Mouse (Mus musculus) stomach, embryonic 16.5 days (tissue): Measurements from ENCODE around the gene Zcchc10. TPM values are rescaled to one million over a fixed set of nuclear protein-coding genes. Genes with fewer than 3 reads are reported as not detected.
A peak's percentile ranks its signal among the peaks of the same experiment; 100 is the strongest.
"Not testable (repeated sequence)": the region's sequence is repeated elsewhere in the genome, so short reads cannot be mapped to it uniquely, and the experiment has no call there.

Experiments
- ATAC-seq: fragments of 200-750 bp; cut with Nextera tagmentation; 2 replicates; pipeline ENCODE4 v1.8.0; 2017; ENCODE audit warnings: moderate number of reproducible peaks, moderate TSS enrichment; ENCODE audit not compliant: insufficient read depth, low FRiP score
- H3K27ac ChIP-seq: fragments of 300-500 bp; sonication (generic); 2 replicates; pipeline ENCODE4 v1.5.1; 2014; ENCODE audit warnings: low read length
- H3K27me3 ChIP-seq: fragments of 300-500 bp; sonication (generic); 2 replicates; pipeline ENCODE4 v1.6.1; 2014; ENCODE audit warnings: low read length, control low read depth, mixed read lengths; ENCODE audit not compliant: control insufficient read depth, insufficient read depth
- H3K36me3 ChIP-seq: fragments of 300-500 bp; sonication (generic); 2 replicates; pipeline ENCODE4 v1.6.1; 2014; ENCODE audit warnings: low read length; ENCODE audit not compliant: control insufficient read depth, insufficient read depth
- H3K4me1 ChIP-seq: fragments of 300-500 bp; sonication (generic); 2 replicates; pipeline ENCODE4 v1.6.1; 2014; ENCODE audit warnings: low read length, control low read depth, mixed read lengths; ENCODE audit not compliant: control insufficient read depth, insufficient read depth
- H3K4me2 ChIP-seq: fragments of 300-500 bp; sonication (generic); 2 replicates; pipeline ENCODE4 v1.6.1; 2014; ENCODE audit warnings: low read depth, low read length, mixed read lengths
- H3K4me3 ChIP-seq: fragments of 300-500 bp; sonication (generic); replicated peaks from 2 replicates; pipeline ENCODE4 v1.5.1; 2014; ENCODE audit warnings: mild to moderate bottlenecking, low read length
- H3K9ac ChIP-seq: fragments of 300-500 bp; sonication (generic); 2 replicates; pipeline ENCODE4 v1.6.1; 2014; ENCODE audit warnings: low read length
- H3K9me3 ChIP-seq: fragments of 300-500 bp; sonication (generic); replicated peaks from 2 replicates; pipeline ENCODE4 v1.6.1; 2016; ENCODE audit warnings: low read length, control low read depth; ENCODE audit not compliant: control insufficient read depth
- WGBS: fragments of 180-500 bp; shearing (Covaris S2); extraction: QIAGEN DNeasy Blood & Tissue Kit; methylation state at CpG from one replicate; pipeline ENCODE4 v1.1.7; 2014; 5-methylcytosine and 5-hydroxymethylcytosine counted together
- polyA plus RNA-seq: library from polyadenylated mRNA; unstranded; fragments of >200 nt; fragmentation: Nextera tagmentation; extraction: Ambion mirVana; gene quantifications from 2 replicates; pipeline ENCODE4 v1.2.1, GENCODE M21; 2015

Gene Zcchc10
- polyA plus RNA-seq: 18.7 and 19.5 TPM in 2 replicates

GRCm38 (mm10) chr11:53324512-53324968 lies at the start of gene Zcchc10:
TSS of gene Zcchc10 (plus strand) at chr11:53324679.
- under 1% methylated on average over 21 of the region's 21 CpGs for WGBS
- Histone ChIP-seq H3K4me1 (peaks cover 7% of the 10 kb centered on the region), H3K27ac (peak within 1 kb of the TSS; percentile 56), H3K4me3 (peak within 1 kb of the TSS; percentile 79), H3K9me3 (no peaks in the 10 kb centered on the region), H3K9ac (peak within 1 kb of the TSS; percentile 85), H3K36me3 (peaks cover 5% of the 10 kb centered on the region; the same call in 1 of the 2 replicates), H3K27me3 (no peaks in the 10 kb centered on the region), H3K4me2 (peak within 1 kb of the TSS; percentile 85)
- ATAC-seq: peak; percentile 97

- Histone ChIP-seq H3K4me3 (no peak overlapping the region), H3K27me3 (no peaks in the 10 kb centered on the region), H3K9ac (no peak overlapping the region), H3K27ac (no peak overlapping the region), H3K36me3 (peaks cover 16% of the 10 kb centered on the region; the same call in 1 of the 2 replicates), H3K4me2 (no peak overlapping the region), H3K4me1 (no peaks in the 10 kb centered on the region), H3K9me3 (no peaks in the 10 kb centered on the region)
- ATAC-seq: no peak
- 92% methylated on average over 3 of the region's 3 CpGs for WGBS
These were observed 49.1 kb upstream of the Zcchc10 start for GRCm38 (mm10) chr11:53275358-53275757.

- no peaks in the 10 kb centered on the region for H3K27me3 ChIP-seq
- no peaks in the 10 kb centered on the region for H3K9me3 ChIP-seq
- no peak overlapping the region for H3K4me3 ChIP-seq
- no peak for ATAC-seq
- WGBS: 87% methylated on average over 4 of the region's 4 CpGs
- no peaks in the 10 kb centered on the region for H3K4me1 ChIP-seq
- no peak overlapping the region for H3K9ac ChIP-seq
- H3K27ac ChIP-seq: no peak overlapping the region
- H3K36me3 ChIP-seq: peaks cover 21% of the 10 kb centered on the region
- H3K4me2 ChIP-seq: no peak overlapping the region
These were observed 46.1 kb upstream of the Zcchc10 start for GRCm38 (mm10) chr11:53278411-53278810.

- no peak overlapping the region for H3K27ac ChIP-seq
- H3K9me3 ChIP-seq: no peaks in the 10 kb centered on the region
- no peak overlapping the region for H3K9ac ChIP-seq
- 88% methylated on average over 6 of the region's 6 CpGs for WGBS
- H3K36me3 ChIP-seq: peaks cover 34% of the 10 kb centered on the region
- H3K4me3 ChIP-seq: no peak overlapping the region
- no peak for ATAC-seq
- H3K4me1 ChIP-seq: no peaks in the 10 kb centered on the region
- no peak overlapping the region for H3K4me2 ChIP-seq
- H3K27me3 ChIP-seq: no peaks in the 10 kb centered on the region
These were observed 38.6 kb upstream of the Zcchc10 start for GRCm38 (mm10) chr11:53285885-53286284.

GRCm38 (mm10) chr11:53290187-53290586 lies 34.3 kb upstream of the Zcchc10 start:
- H3K4me3 ChIP-seq, H3K27me3 ChIP-seq, H3K9ac ChIP-seq, H3K4me1 ChIP-seq, ATAC-seq, H3K9me3 ChIP-seq, H3K4me2 ChIP-seq, H3K27ac ChIP-seq: not testable (repeated sequence)
- peaks cover 21% of the 10 kb centered on the region for H3K36me3 ChIP-seq
- WGBS: 88% methylated on average over 2 of the region's 2 CpGs

GRCm38 (mm10) chr11:53290871-53291270 lies 33.6 kb upstream of the Zcchc10 start:
- no peak for ATAC-seq
- peaks cover 21% of the 10 kb centered on the region for H3K36me3 ChIP-seq
- 89% methylated on average over 11 of the region's 11 CpGs for WGBS

GRCm38 (mm10) chr11:53294441-53294840 lies 30.0 kb upstream of the Zcchc10 start:
- Histone ChIP-seq H3K4me1 (peaks cover 30% of the 10 kb centered on the region), H3K27ac (0 out of 2 replicates have a peak overlapping the region, but pooled peaks have one; percentile 24), H3K4me3 (no peak overlapping the region), H3K9ac (no peak overlapping the region), H3K27me3 (no peaks in the 10 kb centered on the region), H3K9me3 (no peaks in the 10 kb centered on the region), H3K36me3 (peaks cover 9% of the 10 kb centered on the region; the same call in 1 of the 2 replicates), H3K4me2 (no peak overlapping the region)
- no peak for ATAC-seq
- WGBS: 48% methylated on average over 5 of the region's 5 CpGs

More at GRCm38 (mm10) chr11:53290871-53291270, 33.6 kb upstream of the Zcchc10 start:
- Histone ChIP-seq H3K9me3 (no peaks in the 10 kb centered on the region), H3K9ac (no peak overlapping the region), H3K27ac (no peak overlapping the region), H3K4me1 (0 out of 2 replicates have a peak, but pooled peaks cover 7% of the 10 kb centered on the region), H3K4me3 (no peak overlapping the region), H3K4me2 (no peak overlapping the region), H3K27me3 (no peaks in the 10 kb centered on the region)

- ATAC-seq: no peak
- Histone ChIP-seq H3K4me2 (no peak overlapping the region), H3K4me3 (no peak overlapping the region), H3K36me3 (0 out of 2 replicates have a peak, but pooled peaks cover under 1% of the 10 kb centered on the region), H3K9ac (no peak overlapping the region), H3K27me3 (no peaks in the 10 kb centered on the region), H3K9me3 (no peaks in the 10 kb centered on the region), H3K27ac (no peak overlapping the region), H3K4me1 (peaks cover 37% of the 10 kb centered on the region)
- WGBS: 72% methylated on average over 4 of the region's 4 CpGs
These were observed 27.6 kb upstream of the Zcchc10 start for GRCm38 (mm10) chr11:53296880-53297279.

GRCm38 (mm10) chr11:53297947-53298860 lies 26.3 kb upstream of the Zcchc10 start:
- peak overlapping the region; percentile 74 for H3K4me2 ChIP-seq
- H3K27me3 ChIP-seq: no peaks in the 10 kb centered on the region
- H3K4me3 ChIP-seq: peak overlapping the region; percentile 81
- H3K27ac ChIP-seq: no peak overlapping the region
- WGBS: 82% methylated on average over 7 of the region's 7 CpGs
- ATAC-seq: no peak
- no peaks in the 10 kb centered on the region for H3K9me3 ChIP-seq
- peak overlapping the region; percentile 91 for H3K9ac ChIP-seq
- peaks cover 37% of the 10 kb centered on the region for H3K4me1 ChIP-seq
- no peaks in the 10 kb centered on the region for H3K36me3 ChIP-seq
